Mouse (Mus musculus) midbrain, embryonic 11.5 days (tissue): Measurements from ENCODE around the gene Tnxb. TPM values are rescaled to one million over a fixed set of nuclear protein-coding genes. Genes with fewer than 3 reads are reported as not detected.

Source experiments
- ATAC-seq: fragments of 200-750 bp; cut with Nextera tagmentation; 2 replicates; pipeline ENCODE4 v1.8.0; 2017; ENCODE audit warnings: moderate TSS enrichment, moderate library complexity; ENCODE audit not compliant: low FRiP score
- DNase-seq: peaks from one replicate; pipeline ENCODE4 v3.0.0; 2015; ENCODE audit warnings: low spot score; ENCODE audit errors: missing footprints
- H3K27ac ChIP-seq: fragments of 300-500 bp; sonication (generic); 2 replicates; pipeline ENCODE4 v1.5.1; 2014; ENCODE audit warnings: low read depth, low read length
- H3K27me3 ChIP-seq: fragments of 300-500 bp; sonication (generic); 2 replicates; pipeline ENCODE4 v1.6.1; 2014; ENCODE audit warnings: mild to moderate bottlenecking, low read length, moderate library complexity, mixed read lengths; ENCODE audit not compliant: control insufficient read depth, insufficient read depth
- H3K36me3 ChIP-seq: fragments of 300-500 bp; sonication (generic); 2 replicates; pipeline ENCODE4 v1.6.1; 2014; ENCODE audit warnings: mild to moderate bottlenecking, low read length, moderate library complexity, mixed read lengths; ENCODE audit not compliant: control insufficient read depth, insufficient read depth
- H3K4me1 ChIP-seq: fragments of 300-500 bp; sonication (generic); 2 replicates; pipeline ENCODE4 v1.6.1; 2014; ENCODE audit warnings: low read length; ENCODE audit not compliant: control insufficient read depth, insufficient read depth
- H3K4me2 ChIP-seq: fragments of 300-500 bp; sonication (generic); 2 replicates; pipeline ENCODE4 v1.6.1; 2014; ENCODE audit warnings: mild to moderate bottlenecking, moderate library complexity
- H3K4me3 ChIP-seq: fragments of 300-500 bp; sonication (generic); 2 replicates; pipeline ENCODE4 v1.5.1; 2014; ENCODE audit warnings: low read depth, low read length
- H3K9ac ChIP-seq: fragments of 300-500 bp; sonication (generic); 2 replicates; pipeline ENCODE4 v1.6.1; 2014; ENCODE audit warnings: low read length
- H3K9me3 ChIP-seq: fragments of 300-500 bp; sonication (generic); 2 replicates; pipeline ENCODE4 v1.6.1; 2016; ENCODE audit warnings: low read length; ENCODE audit not compliant: control insufficient read depth
- WGBS: fragments of 180-500 bp; shearing (Covaris S2); extraction: QIAGEN DNeasy Blood & Tissue Kit; methylation state at CpG from one replicate; pipeline ENCODE4 v1.1.7; 2014; 5-methylcytosine and 5-hydroxymethylcytosine counted together
- polyA plus RNA-seq: library from polyadenylated mRNA; unstranded; fragments of >200 nt; fragmentation: Nextera tagmentation; extraction: Ambion mirVana; gene quantifications from 2 replicates; pipeline ENCODE4 v1.2.1, GENCODE M21; 2014

Gene Tnxb
- polyA plus RNA-seq, 1 experiment from 2014 or later = 0.05 TPM

GRCm38 (mm10) chr17:34654392-34654791, 15.9 kb upstream of the Tnxb start:
- Histone ChIP-seq H3K27me3 (no peaks in the 10 kb centered on the region), H3K9ac (no peak overlapping the region), H3K36me3 (peaks cover 12% of the 10 kb centered on the region), H3K4me3 (no peak overlapping the region), H3K4me2 (no peak overlapping the region), H3K9me3 (no peaks in the 10 kb centered on the region), H3K27ac (no peak overlapping the region), H3K4me1 (0 out of 2 replicates have a peak, but pooled peaks cover 3% of the 10 kb centered on the region)
- WGBS = 91% methylated on average over 13 of the region's 13 CpGs
- no peak for ATAC-seq
- DNase-seq = no peak

DNA sequence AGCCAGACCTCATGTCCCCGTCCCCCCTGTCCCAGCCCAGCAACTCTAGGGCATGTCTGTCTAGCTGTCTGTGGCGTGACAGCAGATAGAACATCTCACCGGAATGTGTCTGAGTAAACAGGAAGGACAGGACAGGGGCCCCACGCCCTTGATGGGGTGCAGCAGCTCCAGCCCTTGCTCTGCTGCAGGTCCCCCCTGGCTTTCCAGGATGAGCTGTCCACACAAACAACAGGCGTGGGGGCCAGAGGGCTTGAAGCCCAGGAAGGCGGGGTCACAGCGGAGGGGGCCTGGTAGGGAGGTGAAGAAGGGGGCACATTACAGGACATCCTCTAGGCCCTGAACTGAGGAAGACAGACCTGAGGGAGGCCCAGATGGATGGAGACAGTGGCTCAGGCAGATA, 15.2 kb upstream of the Tnxb start:
- Histone ChIP-seq H3K4me2 (no peak overlapping the region), H3K27ac (no peak overlapping the region), H3K36me3 (peaks cover 9% of the 10 kb centered on the region), H3K4me1 (0 out of 2 replicates have a peak, but pooled peaks cover 3% of the 10 kb centered on the region), H3K9ac (no peak overlapping the region), H3K4me3 (no peak overlapping the region), H3K9me3 (no peaks in the 10 kb centered on the region), H3K27me3 (no peaks in the 10 kb centered on the region)
- 88% methylated on average over 7 of the region's 7 CpGs for WGBS
- ATAC-seq = no peak
- no peak for DNase-seq

DNA sequence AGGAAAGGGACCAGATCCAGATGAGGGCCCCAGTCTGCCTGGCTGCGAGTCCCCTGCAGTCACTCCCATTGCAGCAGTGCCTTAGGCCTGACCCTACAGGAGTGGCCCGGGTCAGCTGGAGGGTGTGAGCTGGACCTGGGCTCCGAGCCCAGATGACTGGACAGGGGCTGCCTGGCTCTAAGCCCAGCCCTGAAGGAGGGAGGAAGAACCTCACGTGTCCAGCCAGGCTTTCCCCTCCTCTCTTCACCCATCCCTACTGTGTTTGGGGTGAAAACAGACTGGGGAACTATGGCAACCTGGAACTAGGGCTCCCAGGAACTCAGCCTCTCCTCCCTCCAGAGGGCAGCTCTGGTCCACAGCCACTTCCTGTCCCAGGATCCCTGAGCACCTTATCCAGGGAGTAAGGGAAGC, 14.7 kb upstream of the Tnxb start:
- DNase-seq (no peak), ATAC-seq (no peak)
- H3K9me3 ChIP-seq = no peaks in the 10 kb centered on the region
- no peaks in the 10 kb centered on the region for H3K27me3 ChIP-seq
- 0 out of 2 replicates have a peak, but pooled peaks cover 3% of the 10 kb centered on the region for H3K4me1 ChIP-seq
- H3K27ac ChIP-seq = no peak overlapping the region
- no peak overlapping the region for H3K4me3 ChIP-seq
- H3K9ac ChIP-seq = no peak overlapping the region
- H3K4me2 ChIP-seq = no peak overlapping the region
- WGBS = 68% methylated on average over 4 of the region's 4 CpGs
- H3K36me3 ChIP-seq = peaks cover 9% of the 10 kb centered on the region

DNA sequence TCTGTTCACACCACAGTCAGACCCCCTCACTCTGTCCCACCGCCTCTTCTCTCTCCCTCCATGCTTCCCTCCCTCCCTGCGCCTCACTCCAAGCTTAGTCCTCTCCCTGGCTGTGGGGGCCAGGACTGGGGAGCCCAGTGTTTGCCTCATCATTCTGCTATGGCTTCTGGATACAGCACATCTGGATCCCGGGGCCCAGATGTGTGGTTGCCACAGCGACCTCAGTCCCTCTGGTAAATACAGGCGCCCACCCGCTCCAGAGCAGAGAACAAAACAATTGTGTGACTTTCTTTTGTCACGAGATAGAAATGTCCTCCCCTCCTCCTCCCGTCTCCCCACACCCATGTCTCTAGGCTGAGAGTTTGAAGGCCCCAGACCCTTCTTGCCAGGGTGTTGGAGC, 13.7 kb upstream of the Tnxb start:
- Histone ChIP-seq H3K36me3 (peaks cover 4% of the 10 kb centered on the region), H3K4me1 (peaks cover 3% of the 10 kb centered on the region; the same call in 1 of the 2 replicates), H3K4me3 (no peak overlapping the region), H3K27me3 (no peaks in the 10 kb centered on the region), H3K9ac (no peak overlapping the region), H3K27ac (no peak overlapping the region; the same call in 1 of the 2 replicates), H3K9me3 (no peaks in the 10 kb centered on the region), H3K4me2 (no peak overlapping the region)
- ATAC-seq (no peak), DNase-seq (no peak)
- 38% methylated on average over 8 of the region's 8 CpGs for WGBS

DNA sequence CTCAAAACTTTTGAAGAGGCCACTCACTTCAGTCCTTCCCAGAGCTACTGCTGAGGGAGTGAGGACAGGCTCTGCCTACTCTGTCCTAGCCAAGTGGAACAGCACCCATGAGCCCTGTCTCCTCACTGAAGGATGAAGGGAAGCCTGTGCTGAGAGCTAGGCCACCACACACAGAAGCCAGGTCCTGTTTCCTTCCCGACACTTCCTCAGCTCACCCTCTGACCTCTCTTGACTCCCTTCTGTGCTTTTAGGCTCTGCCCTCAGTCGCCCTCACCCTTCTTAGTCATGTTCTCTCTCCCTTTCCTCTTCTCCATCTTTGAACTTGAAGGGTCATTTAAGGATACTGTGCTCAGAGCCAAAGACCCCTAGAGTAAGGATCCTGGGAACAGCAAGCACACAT, 13.1 kb upstream of the Tnxb start:
- H3K27me3 ChIP-seq = no peaks in the 10 kb centered on the region
- H3K27ac ChIP-seq = no peak overlapping the region
- no peak for ATAC-seq
- no peaks in the 10 kb centered on the region for H3K9me3 ChIP-seq
- no peak overlapping the region for H3K4me3 ChIP-seq
- 51% methylated on average over 2 of the region's 2 CpGs for WGBS
- peaks cover 3% of the 10 kb centered on the region; the same call in 1 of the 2 replicates for H3K4me1 ChIP-seq
- no peak overlapping the region for H3K4me2 ChIP-seq
- H3K9ac ChIP-seq = no peak overlapping the region
- DNase-seq = no peak
- H3K36me3 ChIP-seq = peaks cover 4% of the 10 kb centered on the region

DNA sequence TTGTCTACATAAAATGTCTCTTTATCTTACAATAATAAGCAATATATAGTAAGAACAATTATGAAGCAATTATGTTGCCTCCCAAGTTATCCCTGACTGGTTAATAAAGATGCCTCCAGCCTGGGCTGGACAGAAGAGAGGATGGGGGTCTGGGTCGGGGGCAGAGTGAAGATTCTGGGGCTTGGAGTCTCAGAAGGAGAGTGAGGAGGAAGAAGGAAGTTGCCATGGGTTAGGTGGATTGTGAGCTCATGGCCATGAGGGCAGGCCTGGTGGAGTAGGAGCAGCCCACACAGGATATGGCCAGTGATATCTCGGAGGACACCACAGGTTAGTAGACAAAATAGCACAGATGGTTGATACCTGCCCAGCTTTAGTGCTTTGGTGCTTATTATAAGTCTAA, 12.2 kb upstream of the Tnxb start:
- Histone ChIP-seq H3K9ac (no peak overlapping the region), H3K36me3 (peaks cover 1% of the 10 kb centered on the region), H3K4me1 (peaks cover 3% of the 10 kb centered on the region; the same call in 1 of the 2 replicates), H3K27me3 (no peaks in the 10 kb centered on the region; the same call in 1 of the 2 replicates), H3K9me3 (no peaks in the 10 kb centered on the region), H3K27ac (no peak overlapping the region), H3K4me2 (no peak overlapping the region), H3K4me3 (no peak overlapping the region)
- WGBS = 79% methylated on average over 2 of the region's 2 CpGs
- DNase-seq (no peak), ATAC-seq (no peak)

DNA sequence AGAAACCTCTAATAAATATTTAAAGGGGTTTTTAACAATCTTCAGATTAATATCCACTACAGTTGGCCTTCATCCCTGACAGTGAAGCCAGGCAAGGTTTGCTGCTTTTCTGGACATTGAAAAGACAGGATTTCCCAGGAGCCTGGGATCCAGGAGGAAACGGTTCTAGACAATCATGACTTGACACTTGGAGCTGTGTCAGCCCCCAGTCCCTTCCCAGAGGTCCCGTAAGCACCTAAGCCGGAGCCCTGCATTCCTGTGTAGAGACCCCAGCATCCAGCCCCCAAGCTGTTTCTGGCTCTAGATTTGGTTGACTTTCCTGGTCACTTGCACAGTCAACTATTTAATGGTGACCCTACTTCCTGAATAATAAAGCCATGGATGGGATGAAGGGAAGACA, 11.7 kb upstream of the Tnxb start:
- Histone ChIP-seq H3K9ac (no peak overlapping the region), H3K4me2 (no peak overlapping the region), H3K27me3 (no peaks in the 10 kb centered on the region; the same call in 1 of the 2 replicates), H3K9me3 (no peaks in the 10 kb centered on the region), H3K4me3 (no peak overlapping the region), H3K36me3 (no peaks in the 10 kb centered on the region), H3K27ac (no peak overlapping the region), H3K4me1 (peaks cover 3% of the 10 kb centered on the region; the same call in 1 of the 2 replicates)
- DNase-seq = no peak
- WGBS = 87% methylated on average over 3 of the region's 3 CpGs
- no peak for ATAC-seq

DNA sequence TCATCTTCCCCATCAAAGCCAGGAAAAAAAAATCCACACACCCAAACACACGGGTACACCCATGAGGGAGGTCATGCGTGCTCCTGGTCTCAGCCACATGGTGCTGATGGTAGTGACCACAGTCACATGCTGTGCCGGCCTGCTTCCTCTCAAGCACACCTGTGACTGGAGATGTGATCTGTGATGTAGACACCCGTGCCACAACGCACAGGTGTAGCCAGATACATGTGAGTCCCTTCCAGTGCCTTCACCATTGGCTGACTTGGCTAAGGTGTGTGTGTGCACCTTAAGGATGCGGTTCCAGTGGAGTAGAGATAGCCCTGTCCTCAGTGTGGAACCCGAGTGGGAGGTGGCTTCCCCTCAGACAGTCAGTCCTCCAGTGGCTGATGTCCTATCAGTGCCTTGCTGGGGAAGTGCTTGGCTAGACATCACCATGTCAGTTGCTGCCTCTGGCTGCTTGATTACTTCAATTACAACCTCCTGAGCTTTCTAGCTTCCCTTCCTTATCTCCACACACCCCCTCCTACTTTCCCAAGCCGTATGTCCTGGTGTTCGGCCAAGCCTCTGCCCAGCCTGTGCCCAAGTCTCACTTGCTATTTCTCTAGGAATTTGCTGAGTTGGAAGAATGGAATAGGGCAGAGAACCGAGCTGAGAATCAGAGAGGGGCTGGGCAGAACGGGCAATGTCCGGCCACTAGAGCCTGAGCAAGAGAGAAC, 11.0 kb upstream of the Tnxb start:
- H3K4me1 ChIP-seq = peaks cover 3% of the 10 kb centered on the region; the same call in 1 of the 2 replicates
- H3K4me3 ChIP-seq = no peak overlapping the region
- ATAC-seq (no peak), DNase-seq (no peak)
- H3K9me3 ChIP-seq = no peaks in the 10 kb centered on the region
- H3K27ac ChIP-seq = no peak overlapping the region
- 72% methylated on average over 12 of the region's 12 CpGs for WGBS
- H3K9ac ChIP-seq = no peak overlapping the region
- H3K27me3 ChIP-seq = no peaks in the 10 kb centered on the region; the same call in 1 of the 2 replicates
- H3K36me3 ChIP-seq = no peaks in the 10 kb centered on the region
- no peak overlapping the region for H3K4me2 ChIP-seq

GRCm38 (mm10) chr17:34659897-34660214, 10.5 kb upstream of the Tnxb start:
- WGBS = 63% methylated on average over 3 of the region's 3 CpGs
- Histone ChIP-seq H3K9ac (no peak overlapping the region), H3K4me3 (no peak overlapping the region), H3K27me3 (no peaks in the 10 kb centered on the region; the same call in 1 of the 2 replicates), H3K36me3 (no peaks in the 10 kb centered on the region), H3K4me2 (no peak overlapping the region), H3K4me1 (peaks cover 3% of the 10 kb centered on the region; the same call in 1 of the 2 replicates), H3K9me3 (no peaks in the 10 kb centered on the region), H3K27ac (no peak overlapping the region)
- DNase-seq = no peak
- no peak for ATAC-seq
